Mouse (Mus musculus): ENCODE measurements at regions not wholly inside any gene's neighbourhood (a gene's known extent, or its start where the extent isn't known, plus 50 kb on each side); places are given as distances from the start of the nearest gene placed in this dataset.
"Not testable (repeated sequence)": the region's sequence is repeated elsewhere in the genome, so short reads cannot be mapped to it uniquely, and the experiment has no call there.

DNA sequence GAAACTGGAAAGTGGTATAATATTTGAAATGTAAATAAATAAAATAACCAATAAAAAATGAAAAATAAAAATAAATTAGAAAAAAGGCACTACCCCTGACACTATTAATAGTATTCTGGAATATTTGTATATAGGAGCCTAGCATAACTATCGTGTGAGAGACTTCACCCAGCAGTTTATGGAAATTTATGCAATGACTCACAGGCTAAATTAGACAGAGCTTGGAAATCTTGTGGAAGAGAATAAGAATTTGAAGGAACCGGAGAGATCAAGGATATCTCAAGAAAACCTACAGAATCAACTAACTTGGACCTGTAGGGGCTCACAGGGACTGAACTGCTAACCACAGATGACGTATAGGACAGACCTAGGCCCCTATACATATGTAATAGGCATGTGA lies 102.9 kb downstream of the Gm14147 start:
- in situ Hi-C loops (cut with MseI, MboI), result not testable (repeated sequence)

DNA sequence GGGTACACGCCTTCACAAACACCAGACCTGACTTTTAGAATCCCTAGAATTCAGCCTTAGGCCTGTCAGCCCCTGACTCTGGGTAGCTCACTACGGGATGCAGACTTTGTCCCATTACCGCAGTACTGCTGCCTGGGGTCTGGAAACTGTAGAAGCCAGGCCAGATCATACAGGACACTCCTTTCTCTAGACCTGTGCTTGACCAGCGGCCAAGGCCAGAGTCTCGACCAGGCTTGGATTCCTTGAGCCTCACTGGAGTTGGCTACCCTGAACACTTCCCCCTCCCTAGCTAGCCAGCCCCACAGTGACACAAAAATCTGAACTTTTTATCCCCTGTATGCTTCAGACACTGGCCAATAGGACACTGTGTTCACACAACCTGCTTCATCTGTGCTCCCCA lies 117.1 kb downstream of the Gm14147 start:
- in situ Hi-C loops (cut with MseI, MboI), result loop anchor here (5.0 to 10.0 kb wide), 3 partner anchors 157 to 160 kb away; no protein-coding TSS in a partner anchor

Measured in mouse trophoblast stem cell (cell line).